Mouse (Mus musculus): ENCODE measurements around the gene Shroom3. TPM values are rescaled to one million over a fixed set of nuclear protein-coding genes. Genes with fewer than 3 reads are reported as not detected.
"Not testable (repeated sequence)": the region's sequence is repeated elsewhere in the genome, so short reads cannot be mapped to it uniquely, and the experiment has no call there.

The Shroom3 gene
- total RNA-seq, 2 experiments from 2014 or later: not detected

- no peak for ATAC-seq (replicated peaks; ENCODE audit: low FRiP score, poor library complexity, severe bottlenecking)
Measured at GRCm38 (mm10) chr5:92918170-92918569, 234.9 kb downstream of the Shroom3 start.

GRCm38 (mm10) chr5:92918866-92919265 is 235.6 kb downstream of the Shroom3 start:
- ATAC-seq (replicated peaks; ENCODE audit: low FRiP score, poor library complexity, severe bottlenecking): no peak

- no peak for ATAC-seq (replicated peaks; ENCODE audit: low FRiP score, poor library complexity, severe bottlenecking)
Measured at GRCm38 (mm10) chr5:92919390-92919789, 236.2 kb downstream of the Shroom3 start.

GRCm38 (mm10) chr5:92920984-92921383 is 237.7 kb downstream of the Shroom3 start:
- ATAC-seq (replicated peaks; ENCODE audit: low FRiP score, poor library complexity, severe bottlenecking): no peak

GRCm38 (mm10) chr5:92921728-92922127 is 238.5 kb downstream of the Shroom3 start:
- ATAC-seq (replicated peaks; ENCODE audit: low FRiP score, poor library complexity, severe bottlenecking): no peak

GRCm38 (mm10) chr5:92922981-92923380 is 239.7 kb downstream of the Shroom3 start:
- ATAC-seq (replicated peaks; ENCODE audit: low FRiP score, poor library complexity, severe bottlenecking): not testable (repeated sequence)

GRCm38 (mm10) chr5:92924851-92925477 is 241.7 kb downstream of the Shroom3 start:
- ATAC-seq (replicated peaks; ENCODE audit: low FRiP score, poor library complexity, severe bottlenecking): no peak

- no peak for ATAC-seq (replicated peaks; ENCODE audit: low FRiP score, poor library complexity, severe bottlenecking)
Measured at GRCm38 (mm10) chr5:92927667-92928066, 244.4 kb downstream of the Shroom3 start.

- ATAC-seq (replicated peaks; ENCODE audit: low FRiP score, poor library complexity, severe bottlenecking): no peak
Measured at GRCm38 (mm10) chr5:92930557-92930956, 247.3 kb downstream of the Shroom3 start.

- no peak for ATAC-seq (replicated peaks; ENCODE audit: low FRiP score, poor library complexity, severe bottlenecking)
Measured at GRCm38 (mm10) chr5:92931298-92931697, 248.1 kb downstream of the Shroom3 start.

- no peak for ATAC-seq (replicated peaks; ENCODE audit: low FRiP score, poor library complexity, severe bottlenecking)
Measured at GRCm38 (mm10) chr5:92933010-92933409, 249.8 kb downstream of the Shroom3 start.

GRCm38 (mm10) chr5:92933599-92934217 is 250.5 kb downstream of the Shroom3 start:
- no peak for ATAC-seq (replicated peaks; ENCODE audit: low FRiP score, poor library complexity, severe bottlenecking)

GRCm38 (mm10) chr5:92934269-92934939 is 251.2 kb downstream of the Shroom3 start:
- ATAC-seq (replicated peaks; ENCODE audit: low FRiP score, poor library complexity, severe bottlenecking): no peak

GRCm38 (mm10) chr5:92935883-92936282 is 252.6 kb downstream of the Shroom3 start:
- ATAC-seq (replicated peaks; ENCODE audit: low FRiP score, poor library complexity, severe bottlenecking): no peak

- no peak for ATAC-seq (replicated peaks; ENCODE audit: low FRiP score, poor library complexity, severe bottlenecking)
Measured at GRCm38 (mm10) chr5:92937701-92938100, 254.5 kb downstream of the Shroom3 start.

GRCm38 (mm10) chr5:92939246-92939995 is 256.2 kb downstream of the Shroom3 start:
- no peak for ATAC-seq (replicated peaks; ENCODE audit: low FRiP score, poor library complexity, severe bottlenecking)

- no peak for ATAC-seq (replicated peaks; ENCODE audit: low FRiP score, poor library complexity, severe bottlenecking)
Measured at GRCm38 (mm10) chr5:92942166-92942565, 258.9 kb downstream of the Shroom3 start.

GRCm38 (mm10) chr5:92942577-92942976 is 259.3 kb downstream of the Shroom3 start:
- no peak for ATAC-seq (replicated peaks; ENCODE audit: low FRiP score, poor library complexity, severe bottlenecking)

- no peak for ATAC-seq (replicated peaks; ENCODE audit: low FRiP score, poor library complexity, severe bottlenecking)
Measured at GRCm38 (mm10) chr5:92944867-92945266, 261.6 kb downstream of the Shroom3 start.

GRCm38 (mm10) chr5:92948972-92949745 is 265.9 kb downstream of the Shroom3 start:
- no peak for ATAC-seq (replicated peaks; ENCODE audit: low FRiP score, poor library complexity, severe bottlenecking)
